Mouse (Mus musculus) liver, embryonic 16.5 days (tissue): Measurements from ENCODE around the gene Chrna1. TPM values are rescaled to one million over a fixed set of nuclear protein-coding genes. Genes with fewer than 3 reads are reported as not detected.
A peak's percentile ranks its signal among the peaks of the same experiment; 100 is the strongest.

ENCODE experiments used
- ATAC-seq: fragments of 200-750 bp; cut with Nextera tagmentation; 2 replicates; pipeline ENCODE4 v1.8.0; 2017; ENCODE audit warnings: low read depth, mild to moderate bottlenecking, moderate number of reproducible peaks, moderate library complexity
- H3K27ac ChIP-seq: fragments of 300-500 bp; sonication (generic); 2 replicates; pipeline ENCODE4 v1.5.1; 2014; ENCODE audit warnings: mild to moderate bottlenecking, low read length
- H3K27me3 ChIP-seq: fragments of 300-500 bp; sonication (generic); 2 replicates; pipeline ENCODE4 v1.6.1; 2014; ENCODE audit warnings: low read depth, low read length, mixed read lengths; ENCODE audit not compliant: control insufficient read depth, insufficient read depth
- H3K36me3 ChIP-seq: fragments of 300-500 bp; sonication (generic); 2 replicates; pipeline ENCODE4 v1.6.1; 2014; ENCODE audit warnings: mild to moderate bottlenecking; ENCODE audit not compliant: control insufficient read depth, insufficient read depth
- H3K4me1 ChIP-seq: fragments of 300-500 bp; sonication (generic); 2 replicates; pipeline ENCODE4 v1.6.1; 2014; ENCODE audit warnings: low read depth, low read length, mixed read lengths; ENCODE audit not compliant: control insufficient read depth
- H3K4me2 ChIP-seq: fragments of 300-500 bp; sonication (generic); 2 replicates; pipeline ENCODE4 v1.6.1; 2014; ENCODE audit warnings: low read depth, low read length, mixed read lengths
- H3K4me3 ChIP-seq: fragments of 300-500 bp; sonication (generic); 2 replicates; pipeline ENCODE4 v1.5.1; 2014; ENCODE audit warnings: low read depth, mild to moderate bottlenecking, low read length
- H3K9ac ChIP-seq: fragments of 300-500 bp; sonication (generic); 2 replicates; pipeline ENCODE4 v1.6.1; 2014; ENCODE audit warnings: low read depth, low read length
- H3K9me3 ChIP-seq: fragments of 300-500 bp; sonication (generic); replicated peaks from 2 replicates; pipeline ENCODE4 v1.6.1; 2016; ENCODE audit warnings: low read length; ENCODE audit not compliant: control insufficient read depth
- WGBS: fragments of 180-500 bp; shearing (Covaris S2); extraction: QIAGEN DNeasy Blood & Tissue Kit; methylation state at CpG from one replicate; pipeline ENCODE4 v1.1.7; 2014; ENCODE audit not compliant: insufficient replicate concordance; 5-methylcytosine and 5-hydroxymethylcytosine counted together
- polyA plus RNA-seq: library from polyadenylated mRNA; unstranded; fragments of >200 nt; fragmentation: Nextera tagmentation; extraction: Ambion mirVana; gene quantifications from 2 replicates; pipeline ENCODE4 v1.2.1, GENCODE M21; 2015

Chrna1 gene
- polyA plus RNA-seq, 1 experiment from 2014 or later = 0.26 TPM

DNA sequence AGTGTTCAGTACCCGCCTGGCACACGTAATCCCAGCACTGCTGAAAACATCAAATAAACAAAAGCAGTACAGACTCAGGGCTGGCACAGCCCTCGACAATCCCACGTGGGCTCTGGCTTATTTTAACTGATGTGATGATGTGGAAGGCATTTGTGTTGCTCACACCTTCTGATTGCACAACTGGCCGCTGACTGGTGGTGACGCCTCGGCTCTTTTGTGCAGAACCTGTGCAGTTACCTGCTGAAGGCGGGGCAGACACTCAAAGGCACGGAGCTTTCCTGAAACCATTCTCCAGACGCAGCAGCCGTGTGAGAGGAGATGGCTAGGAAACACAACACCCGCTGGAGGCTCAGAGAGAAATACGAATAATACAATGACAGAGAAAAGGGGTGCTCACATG is 41.5 kb downstream of the Chrna1 start:
- no peaks in the 10 kb centered on the region for H3K9me3 ChIP-seq
- H3K27ac ChIP-seq = no peak overlapping the region
- no peaks in the 10 kb centered on the region; the same call in 1 of the 2 replicates for H3K27me3 ChIP-seq
- H3K36me3 ChIP-seq = no peaks in the 10 kb centered on the region
- H3K9ac ChIP-seq = no peak overlapping the region
- ATAC-seq = no peak
- no peak overlapping the region for H3K4me3 ChIP-seq
- WGBS = 69% methylated on average over 13 of the region's 13 CpGs
- peaks cover 3% of the 10 kb centered on the region; the same call in 1 of the 2 replicates for H3K4me1 ChIP-seq
- H3K4me2 ChIP-seq = no peak overlapping the region

DNA sequence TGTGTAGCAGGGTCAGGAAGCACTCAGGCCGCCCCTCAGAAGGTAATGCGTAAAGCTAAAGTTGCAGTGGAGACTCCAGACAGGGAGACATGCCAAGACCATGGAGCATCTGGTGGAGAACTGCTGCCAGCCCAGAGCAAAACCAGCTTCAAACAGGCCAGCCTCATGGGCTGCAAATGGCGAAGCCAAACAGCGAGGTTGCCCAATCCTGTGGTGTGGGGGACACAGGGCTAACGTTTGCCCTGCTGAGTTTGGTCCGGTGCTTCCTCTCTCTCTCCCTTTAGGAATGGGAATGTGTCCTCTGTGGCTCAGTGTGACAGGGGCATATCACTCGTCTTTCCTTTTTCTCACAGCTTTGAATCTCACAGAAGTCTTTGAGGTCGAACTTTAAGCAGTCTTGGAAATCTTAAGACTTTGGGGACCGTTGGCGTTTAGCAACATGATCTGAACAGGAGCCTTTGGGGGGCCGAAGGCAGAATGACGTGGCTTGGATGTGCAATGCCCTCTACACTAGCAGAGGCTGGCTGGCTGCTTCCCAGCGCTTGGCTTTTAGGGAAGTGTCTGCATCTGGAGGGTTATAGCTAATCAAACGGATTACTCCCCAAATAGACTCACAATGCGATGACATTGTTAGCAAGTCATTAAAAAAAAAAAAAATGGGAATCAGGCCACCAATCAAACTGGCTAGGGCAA is 43.9 kb downstream of the Chrna1 start:
- H3K27ac ChIP-seq = no peak overlapping the region
- no peak for ATAC-seq
- H3K4me2 ChIP-seq = no peak overlapping the region
- H3K4me1 ChIP-seq = peaks cover 6% of the 10 kb centered on the region; the same call in 1 of the 2 replicates
- H3K4me3 ChIP-seq = no peak overlapping the region
- no peaks in the 10 kb centered on the region for H3K9me3 ChIP-seq
- no peaks in the 10 kb centered on the region; the same call in 1 of the 2 replicates for H3K27me3 ChIP-seq
- H3K36me3 ChIP-seq = no peaks in the 10 kb centered on the region
- H3K9ac ChIP-seq = no peak overlapping the region
- WGBS = 61% methylated on average over 15 of the region's 15 CpGs

DNA sequence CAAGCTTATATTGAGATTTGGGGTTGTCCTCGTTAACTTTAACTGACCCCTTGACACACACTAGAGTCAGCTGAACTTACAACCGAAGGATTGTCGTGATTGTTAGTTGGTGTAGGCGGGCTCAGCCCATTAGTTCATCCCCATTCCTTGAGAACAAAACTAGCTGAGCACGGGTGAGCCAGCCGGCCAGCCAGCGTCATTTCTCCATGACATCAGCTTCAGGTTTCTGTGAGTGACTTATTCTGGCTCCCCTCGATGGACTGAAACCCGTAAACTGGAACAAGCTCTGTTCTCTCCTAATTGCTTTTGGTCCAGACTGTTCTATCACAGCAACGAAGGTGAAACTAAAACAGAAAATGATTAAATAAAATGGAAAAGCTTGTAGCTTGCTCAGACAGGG is 45.4 kb downstream of the Chrna1 start:
- Histone ChIP-seq H3K9me3 (no peaks in the 10 kb centered on the region), H3K36me3 (no peaks in the 10 kb centered on the region), H3K27ac (no peak overlapping the region), H3K4me3 (no peak overlapping the region), H3K4me1 (peaks cover 14% of the 10 kb centered on the region), H3K27me3 (peaks cover under 1% of the 10 kb centered on the region; the same call in 1 of the 2 replicates), H3K4me2 (no peak overlapping the region), H3K9ac (no peak overlapping the region)
- 68% methylated on average over 10 of the region's 10 CpGs for WGBS
- ATAC-seq = no peak

DNA sequence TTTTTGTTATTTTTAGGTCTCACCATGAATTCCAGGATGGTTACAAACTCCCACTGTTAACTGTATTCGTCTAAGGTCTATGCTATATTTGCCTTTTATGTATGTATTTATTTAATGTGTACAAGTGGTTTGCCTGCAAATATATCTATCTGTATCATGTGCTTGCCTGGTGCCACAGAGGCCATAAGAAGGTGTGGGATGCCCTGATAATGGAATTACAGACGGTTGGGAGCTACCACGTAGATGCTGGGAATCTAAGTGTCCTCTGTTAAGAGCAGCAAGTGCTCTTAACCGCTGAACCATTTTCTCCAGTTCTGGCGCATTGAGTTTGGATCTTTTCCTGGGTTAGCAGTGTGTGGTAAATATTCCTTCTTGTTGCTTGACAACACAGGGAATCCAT is 49.7 kb downstream of the Chrna1 start:
- Histone ChIP-seq H3K4me2 (peak overlapping the region; percentile 86; the same call in 1 of the 2 replicates), H3K4me1 (peaks cover 19% of the 10 kb centered on the region), H3K9ac (no peak overlapping the region), H3K4me3 (no peak overlapping the region), H3K9me3 (no peaks in the 10 kb centered on the region), H3K27me3 (peaks cover 21% of the 10 kb centered on the region), H3K27ac (no peak overlapping the region), H3K36me3 (no peaks in the 10 kb centered on the region)
- peak; percentile 47; the same call in 1 of the 2 replicates for ATAC-seq
- WGBS = 29% methylated on average over 5 of the region's 5 CpGs

DNA sequence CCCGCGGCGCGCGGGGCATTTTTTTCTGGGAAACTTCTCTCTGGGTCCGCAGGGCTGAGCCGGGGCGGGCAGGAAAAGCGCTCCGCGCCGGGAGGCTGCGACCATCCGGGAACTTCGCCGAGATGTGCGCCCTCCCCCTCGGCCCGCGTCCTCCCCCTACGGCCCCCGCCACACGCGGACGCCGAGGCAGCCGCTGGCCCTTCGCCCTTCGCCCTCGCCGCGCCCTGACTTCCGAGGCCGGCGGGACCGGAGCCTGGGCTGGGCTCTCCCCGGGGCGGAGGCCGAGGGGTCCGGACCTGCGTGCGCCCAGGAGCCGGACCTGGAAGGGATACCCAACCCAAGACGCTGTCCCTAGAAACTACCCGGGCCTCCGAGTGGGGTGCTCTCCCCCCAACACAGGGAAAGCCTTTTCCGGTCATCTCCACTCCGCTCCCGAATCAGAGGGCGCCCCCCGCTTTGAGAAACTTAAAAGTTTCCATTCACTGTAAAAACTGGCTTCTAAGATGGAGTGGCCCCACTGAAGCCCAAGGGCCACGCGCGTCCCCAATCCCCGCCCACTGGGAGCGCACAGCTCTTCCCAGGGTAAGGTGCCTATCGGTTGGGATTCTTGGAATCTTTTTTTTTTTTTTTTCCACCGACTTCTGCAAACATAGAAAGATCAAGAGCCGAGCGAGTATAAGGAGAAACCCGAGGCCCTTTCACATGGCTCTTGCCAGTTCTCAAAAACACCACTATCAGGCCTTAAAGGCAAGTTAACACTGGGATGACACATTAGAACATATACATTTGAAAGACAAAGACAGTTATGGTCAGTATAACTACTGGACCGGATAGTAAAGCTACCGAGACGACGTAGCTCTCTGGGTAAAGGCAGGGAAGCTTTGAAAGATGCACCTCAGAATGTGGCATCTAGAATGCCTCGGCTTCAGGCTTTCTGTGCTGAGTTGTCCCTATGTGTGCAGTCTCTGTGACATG is 50.5 kb downstream of the Chrna1 start, which contains the start of gene Wipf1:
TSS of gene Wipf1 (minus strand) at position 379 of the 975 bp plus-strand sequence.
- H3K27me3 ChIP-seq = peaks cover 21% of the 10 kb centered on the region

DNA sequence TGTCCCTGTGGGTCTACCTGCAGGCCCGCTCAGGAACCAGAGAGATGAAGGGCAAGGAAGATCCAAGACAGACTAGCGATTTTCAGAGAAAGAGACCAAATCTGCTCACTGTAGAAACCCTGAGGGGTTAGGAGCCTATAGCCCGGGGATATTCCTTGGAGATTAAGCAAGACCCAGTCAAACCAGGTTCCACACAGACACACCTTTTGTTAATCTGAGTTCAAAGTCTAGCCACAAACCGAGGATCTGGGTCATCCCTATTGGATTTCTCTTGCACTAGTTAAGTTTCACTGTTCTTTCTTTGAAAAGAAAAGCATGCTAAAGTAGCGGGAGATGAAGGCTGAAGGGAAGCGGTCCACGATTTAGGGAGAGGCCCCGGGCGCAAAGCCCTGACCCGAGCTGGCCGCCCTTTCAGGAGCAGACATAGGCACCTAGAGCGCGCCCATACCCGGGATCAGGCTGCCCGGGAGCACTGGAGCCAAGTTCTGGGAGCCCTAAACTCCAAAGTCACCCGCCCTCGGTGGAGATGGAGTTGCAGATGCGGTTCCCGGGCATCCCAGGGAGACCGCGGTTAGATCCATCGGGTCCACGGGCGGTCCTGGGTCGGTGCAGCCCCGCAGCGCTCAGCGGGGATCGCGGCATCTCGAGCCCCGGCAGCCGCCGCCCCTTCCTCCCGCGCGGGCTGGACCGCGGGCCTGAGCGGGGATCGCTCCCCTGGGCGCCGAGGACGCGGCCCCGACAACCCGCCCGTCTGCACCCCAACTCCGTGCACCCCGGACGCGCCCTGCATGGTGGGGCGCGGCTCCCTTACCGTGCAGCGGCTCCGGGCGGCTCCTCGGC is 51.4 kb downstream of the Chrna1 start:
- H3K9me3 ChIP-seq = no peaks in the 10 kb centered on the region
- H3K4me3 ChIP-seq = peak overlapping the region; percentile 70
- H3K27me3 ChIP-seq = peaks cover 21% of the 10 kb centered on the region
- H3K27ac ChIP-seq = peak overlapping the region; percentile 59
- WGBS = 5% methylated on average over 56 of the region's 59 CpGs
- H3K36me3 ChIP-seq = no peaks in the 10 kb centered on the region
- peak overlapping the region; percentile 86 for H3K4me2 ChIP-seq
- peak overlapping the region; percentile 68 for H3K9ac ChIP-seq
- ATAC-seq = peak; percentile 62
- H3K4me1 ChIP-seq = peaks cover 19% of the 10 kb centered on the region

More for the DNA sequence above, 50.5 kb downstream of the Chrna1 start, which contains the start of gene Wipf1:
- peak within 1 kb of the TSS; percentile 86 for H3K4me2 ChIP-seq
- WGBS = 3% methylated on average over 60 of the region's 66 CpGs
- ATAC-seq = peak; percentile 72
- peak within 1 kb of the TSS; percentile 59 for H3K27ac ChIP-seq
- peaks cover 19% of the 10 kb centered on the region for H3K4me1 ChIP-seq
- H3K4me3 ChIP-seq = peak within 1 kb of the TSS; percentile 70
- peak within 1 kb of the TSS; percentile 68 for H3K9ac ChIP-seq
- H3K9me3 ChIP-seq = no peaks in the 10 kb centered on the region
- H3K36me3 ChIP-seq = no peaks in the 10 kb centered on the region

DNA sequence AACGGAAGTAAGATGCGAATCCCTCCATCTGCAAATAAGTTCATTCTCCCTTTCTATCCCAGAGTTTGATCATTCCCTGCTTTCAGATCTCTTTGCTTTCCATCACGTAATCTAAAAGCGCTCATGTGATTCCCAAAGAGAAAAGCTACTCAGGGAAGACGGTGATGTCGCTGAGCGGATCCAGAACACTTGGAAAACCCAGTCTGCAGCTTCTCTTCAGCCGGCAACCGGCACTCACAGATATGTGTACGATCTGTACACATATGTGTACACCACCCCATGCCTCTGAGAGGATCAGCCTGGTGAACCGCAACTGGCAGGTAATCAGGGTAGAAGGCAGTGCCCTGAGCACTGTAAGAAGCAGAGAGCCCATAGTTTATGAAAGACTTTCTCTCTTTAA is 52.2 kb downstream of the Chrna1 start:
- ATAC-seq = no peak
- Histone ChIP-seq H3K36me3 (no peaks in the 10 kb centered on the region), H3K4me3 (no peak overlapping the region), H3K27ac (no peak overlapping the region), H3K9me3 (no peaks in the 10 kb centered on the region), H3K9ac (no peak overlapping the region), H3K4me1 (peaks cover 20% of the 10 kb centered on the region), H3K4me2 (no peak overlapping the region), H3K27me3 (peaks cover 21% of the 10 kb centered on the region)
- 79% methylated on average over 11 of the region's 11 CpGs for WGBS

DNA sequence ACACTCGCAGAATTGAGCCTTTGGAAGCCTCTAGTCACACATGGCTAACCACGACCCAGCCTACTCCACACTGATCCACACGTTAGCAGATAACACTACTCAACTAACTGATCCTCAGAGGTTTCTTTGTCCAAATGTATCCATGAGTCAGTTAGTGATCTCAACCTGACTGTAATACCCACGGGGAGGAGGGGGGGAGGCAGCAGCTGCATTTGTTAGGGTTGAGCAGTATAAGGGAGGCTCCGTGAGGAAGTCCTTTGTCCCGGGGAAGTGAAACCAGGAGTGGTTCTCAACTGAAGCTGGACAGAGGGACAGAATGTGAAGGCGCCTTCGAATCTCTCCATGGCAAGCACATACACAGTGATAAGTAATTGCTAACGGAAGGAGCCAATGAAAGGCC is 53.4 kb downstream of the Chrna1 start:
- Histone ChIP-seq H3K27ac (no peak overlapping the region), H3K9ac (no peak overlapping the region), H3K4me3 (no peak overlapping the region), H3K4me2 (no peak overlapping the region), H3K27me3 (peaks cover 21% of the 10 kb centered on the region), H3K4me1 (peaks cover 21% of the 10 kb centered on the region), H3K36me3 (no peaks in the 10 kb centered on the region), H3K9me3 (no peaks in the 10 kb centered on the region)
- ATAC-seq = no peak
- 47% methylated on average over 9 of the region's 9 CpGs for WGBS
